Mouse (Mus musculus): ENCODE measurements at regions not wholly inside any gene's neighbourhood (a gene's known extent, or its start where the extent isn't known, plus 50 kb on each side); places are given as distances from the start of the nearest gene placed in this dataset.

DNA sequence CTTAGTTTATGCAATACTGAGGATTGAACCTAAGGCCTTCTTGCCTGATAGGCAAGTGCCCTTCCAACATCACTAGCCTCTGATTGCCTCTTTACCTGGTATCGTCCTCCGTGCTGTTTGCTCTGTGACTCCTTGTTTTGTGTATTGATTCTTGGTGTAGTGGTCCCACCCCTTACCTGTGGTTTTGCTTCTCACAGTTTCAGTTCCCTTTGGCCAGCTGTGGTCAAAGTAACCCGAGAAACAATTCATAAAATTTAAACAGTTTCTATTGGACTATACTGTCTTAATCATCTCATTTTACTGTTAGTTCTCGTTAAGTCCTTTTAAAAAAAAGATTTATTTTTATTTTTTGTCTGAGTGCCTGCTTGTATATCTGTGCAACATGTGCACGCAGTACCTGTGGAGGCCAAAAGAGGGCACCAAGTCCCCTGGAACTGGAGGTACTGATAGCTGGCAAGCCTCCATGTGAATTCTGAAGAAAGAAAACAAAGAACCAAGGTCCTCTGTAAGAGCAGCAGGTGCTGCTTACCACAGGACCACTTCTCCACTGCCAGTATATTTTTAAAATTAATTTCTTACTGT, 84.5 kb upstream of the C9orf72 start:
- no peak for TF ChIP-seq POLR2AphosphoS2 (IDR thresholded peaks at IDR 0.05; ENCODE audit: insufficient read length, low read depth)
- TF ChIP-seq CEBPB (IDR thresholded peaks at IDR 0.05; ENCODE audit: insufficient read depth, poor library complexity, severe bottlenecking): no peak
- TF ChIP-seq MYOD1 (IDR thresholded peaks at IDR 0.05; ENCODE audit: control insufficient read depth in 1 of 3, insufficient read length in 2 of 3, low read depth in 2 of 3): no peak
- no peak for TF ChIP-seq E2F4 (IDR thresholded peaks at IDR 0.05; ENCODE audit: insufficient read depth)
- no peak for TF ChIP-seq USF1 (IDR thresholded peaks at IDR 0.05; ENCODE audit: low read depth)
- TF ChIP-seq MAX (IDR thresholded peaks at IDR 0.05; ENCODE audit: low read depth): no peak

Data from myocyte (in vitro differentiated cells).